Mouse (Mus musculus): ENCODE measurements around the gene Tnfsf13b.

DNA sequence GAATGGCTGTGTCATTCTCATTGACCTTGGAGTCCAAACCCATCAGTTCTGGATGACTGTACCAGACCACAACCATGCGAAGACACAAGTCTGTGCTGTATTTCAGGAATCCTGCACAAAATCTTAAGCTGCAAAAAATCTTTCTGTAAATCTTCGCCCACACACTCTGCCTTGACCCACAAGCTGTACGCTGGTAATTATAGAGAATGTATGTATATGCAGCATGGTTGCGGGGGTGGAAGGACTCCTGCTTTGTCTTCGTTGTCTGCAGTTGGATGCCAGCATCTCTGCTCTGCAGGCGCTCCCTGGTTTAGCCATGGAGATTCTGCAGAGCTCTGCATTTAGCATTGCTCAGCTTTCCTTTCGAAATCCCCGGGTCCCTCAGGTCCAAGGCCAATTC lies 42.9 kb downstream of the Tnfsf13b start:
- TF ChIP-seq CTCF (IDR thresholded peaks at IDR 0.05; ENCODE audit: control insufficient read depth, insufficient read depth, insufficient replicate concordance, low read depth, low read length) (no peak), POLR2A (IDR thresholded peaks at IDR 0.05; ENCODE audit: control insufficient read depth, low read depth, low read length) (no peak)
